Mouse (Mus musculus) cerebellum, adult 2 months (tissue): ENCODE results near the gene Tenm3.

Experiments used
- CTCF ChIP-seq: fragments of 200-500 bp; IDR thresholded peaks from 2 replicates; pipeline ENCODE4 v1.5.1; 2011; ENCODE audit warnings: low read depth, mild to moderate bottlenecking, control low read depth, low read length, moderate library complexity, borderline replicate concordance; ENCODE audit not compliant: insufficient read depth
- POLR2A ChIP-seq: fragments of 200-500 bp; IDR thresholded peaks from 2 replicates; pipeline ENCODE4 v1.6.1; 2011; ENCODE audit warnings: low read length, control low read depth, borderline replicate concordance; ENCODE audit not compliant: insufficient read depth

DNA sequence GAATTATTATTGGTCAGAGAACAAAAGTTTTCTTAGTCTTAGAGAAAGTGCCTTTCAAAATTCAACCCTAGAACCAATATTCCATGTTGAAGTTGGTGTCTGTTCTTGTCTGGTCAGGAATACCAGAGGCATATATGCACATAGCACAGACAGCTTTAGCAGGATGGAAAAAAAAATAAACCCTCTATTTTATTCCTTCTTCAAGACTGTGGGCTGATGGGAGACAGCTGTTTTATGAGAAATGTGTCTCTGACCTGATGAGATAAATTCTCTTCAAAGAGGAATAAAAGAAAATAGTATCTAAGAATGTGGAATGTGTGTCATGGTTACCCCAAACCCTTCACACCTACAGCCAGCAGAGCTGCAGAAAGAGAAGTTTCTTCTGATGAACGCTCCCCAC lies 173.4 kb downstream of the Tenm3 start:
- TF ChIP-seq CTCF (no peak), POLR2A (no peak)
